Mouse (Mus musculus) heart, embryonic 15.5 days (tissue): ENCODE data around the gene Sf3b6. TPM values are rescaled to one million over a fixed set of nuclear protein-coding genes. Genes with fewer than 3 reads are reported as not detected.

Experiments used
- ATAC-seq: fragments of 200-750 bp; cut with Nextera tagmentation; replicated peaks from 2 replicates; pipeline ENCODE4 v1.8.0; 2017; ENCODE audit warnings: low read depth, moderate TSS enrichment; ENCODE audit not compliant: insufficient number of reproducible peaks, insufficient read depth, low FRiP score
- H3K27ac ChIP-seq: fragments of 300-500 bp; sonication (generic); 2 replicates; pipeline ENCODE4 v1.5.1; 2015; ENCODE audit warnings: mild to moderate bottlenecking, inconsistent platforms
- H3K27me3 ChIP-seq: fragments of 300-500 bp; sonication (generic); 2 replicates; pipeline ENCODE4 v1.6.1; 2015; ENCODE audit warnings: inconsistent platforms
- H3K36me3 ChIP-seq: fragments of 300-500 bp; sonication (generic); 2 replicates; pipeline ENCODE4 v1.6.1; 2015; ENCODE audit warnings: mild to moderate bottlenecking, inconsistent platforms
- H3K4me1 ChIP-seq: fragments of 300-500 bp; sonication (generic); replicated peaks from 2 replicates; pipeline ENCODE4 v1.6.1; 2015; ENCODE audit warnings: inconsistent platforms
- H3K4me2 ChIP-seq: fragments of 300-500 bp; sonication (generic); 2 replicates; pipeline ENCODE4 v1.6.1; 2015; ENCODE audit warnings: inconsistent platforms, mild to moderate bottlenecking, moderate library complexity
- H3K4me3 ChIP-seq: fragments of 300-500 bp; sonication (generic); 2 replicates; pipeline ENCODE4 v1.5.1; 2015; ENCODE audit warnings: mild to moderate bottlenecking, inconsistent platforms
- H3K9ac ChIP-seq: fragments of 300-500 bp; sonication (generic); 2 replicates; pipeline ENCODE4 v1.6.1; 2015; ENCODE audit warnings: mild to moderate bottlenecking, inconsistent platforms
- H3K9me3 ChIP-seq: fragments of 300-500 bp; sonication (generic); replicated peaks from 2 replicates; pipeline ENCODE4 v1.6.1; 2016; ENCODE audit warnings: inconsistent platforms
- WGBS: fragments of 180-500 bp; shearing (Covaris S2); methylation state at CpG from one replicate; pipeline ENCODE4 v1.1.7; 2015; ENCODE audit warnings: mixed read lengths; 5-methylcytosine and 5-hydroxymethylcytosine counted together
- polyA plus RNA-seq: library from polyadenylated mRNA; unstranded; fragments of >200 nt; fragmentation: Nextera tagmentation; extraction: Ambion mirVana; gene quantifications from 2 replicates; pipeline ENCODE4 v1.2.1, GENCODE M21; 2015

Sf3b6 gene
- polyA plus RNA-seq, 1 experiment from 2014 or later = 97.9 TPM

- WGBS = 43% methylated on average over 4 of the region's 4 CpGs
- Histone ChIP-seq H3K9ac (no peak overlapping the region), H3K9me3 (no peaks in the 10 kb centered on the region), H3K4me3 (no peak overlapping the region), H3K4me1 (peaks cover 28% of the 10 kb centered on the region), H3K36me3 (no peaks in the 10 kb centered on the region), H3K27me3 (no peaks in the 10 kb centered on the region), H3K4me2 (no peak overlapping the region), H3K27ac (no peak overlapping the region)
- no peak for ATAC-seq
These were observed 54.9 kb downstream of the Sf3b6 start for GRCm38 (mm10) chr12:4872273-4872672.

GRCm38 (mm10) chr12:4872983-4873477 lies 55.7 kb downstream of the Sf3b6 start:
- no peak overlapping the region for H3K4me3 ChIP-seq
- no peak overlapping the region for H3K27ac ChIP-seq
- no peak overlapping the region; the same call in 1 of the 2 replicates for H3K4me2 ChIP-seq

GRCm38 (mm10) chr12:4873531-4873930 lies 56.2 kb downstream of the Sf3b6 start:
- Histone ChIP-seq H3K4me3 (peak overlapping the region; percentile 46), H3K4me1 (peaks cover 28% of the 10 kb centered on the region), H3K27me3 (no peaks in the 10 kb centered on the region), H3K9me3 (no peaks in the 10 kb centered on the region), H3K36me3 (no peaks in the 10 kb centered on the region), H3K9ac (no peak overlapping the region; the same call in 1 of the 2 replicates), H3K4me2 (peak overlapping the region; percentile 89), H3K27ac (no peak overlapping the region)
- 70% methylated on average over 6 of the region's 6 CpGs for WGBS
- ATAC-seq = no peak

More at GRCm38 (mm10) chr12:4872983-4873477, 55.7 kb downstream of the Sf3b6 start:
- Histone ChIP-seq H3K4me1 (peaks cover 28% of the 10 kb centered on the region), H3K36me3 (no peaks in the 10 kb centered on the region), H3K9me3 (no peaks in the 10 kb centered on the region), H3K9ac (no peak overlapping the region), H3K27me3 (no peaks in the 10 kb centered on the region)
- 58% methylated on average over 5 of the region's 5 CpGs for WGBS
- no peak for ATAC-seq

- WGBS = 5% methylated on average over 24 of the region's 24 CpGs
- peak within 1 kb of the TSS; percentile 89 for H3K4me2 ChIP-seq
- peaks cover 25% of the 10 kb centered on the region for H3K4me1 ChIP-seq
- peak within 1 kb of the TSS; percentile 46 for H3K4me3 ChIP-seq
- peaks cover 7% of the 10 kb centered on the region for H3K36me3 ChIP-seq
- H3K27ac ChIP-seq = no peak within 1 kb of the TSS
- no peaks in the 10 kb centered on the region for H3K9me3 ChIP-seq
- H3K9ac ChIP-seq = peak within 1 kb of the TSS; percentile 49
- peak; percentile 88 for ATAC-seq
- no peaks in the 10 kb centered on the region for H3K27me3 ChIP-seq
These were observed 57.0 kb downstream of the Sf3b6 start, which contains the start of gene Mfsd2b for GRCm38 (mm10) chr12:4874161-4874927. Gene Mfsd2b, minus strand, starts transcription at chr12:4874359.

GRCm38 (mm10) chr12:4875623-4876022 lies 58.3 kb downstream of the Sf3b6 start:
- WGBS = 85% methylated on average over 8 of the region's 8 CpGs
- H3K4me1 ChIP-seq = peaks cover 24% of the 10 kb centered on the region
- H3K9ac ChIP-seq = no peak overlapping the region
- H3K4me2 ChIP-seq = no peak overlapping the region
- H3K27ac ChIP-seq = no peak overlapping the region
- no peaks in the 10 kb centered on the region for H3K9me3 ChIP-seq
- no peak overlapping the region for H3K4me3 ChIP-seq
- peaks cover 13% of the 10 kb centered on the region for H3K36me3 ChIP-seq
- ATAC-seq = no peak
- no peaks in the 10 kb centered on the region for H3K27me3 ChIP-seq

Other genes with a start within 250 kb of the Sf3b6 start
- 33.1 and 35.4 TPM in 2 replicates for gene Itsn2, start 224.9 kb upstream of the Sf3b6 start, polyA plus RNA-seq
- gene Gm3625, start 224.6 kb upstream of the Sf3b6 start, polyA plus RNA-seq = not detected in 2 replicates
- gene Fam228a, start 79.1 kb upstream of the Sf3b6 start, polyA plus RNA-seq = 0.15 and 0.19 TPM in 2 replicates
- 1.9 and 2.0 TPM in 2 replicates for gene Pfn4, start 48.5 kb upstream of the Sf3b6 start, polyA plus RNA-seq
- gene Fam228b, start 48.3 kb upstream of the Sf3b6 start, polyA plus RNA-seq = 2.1 and 3.0 TPM in 2 replicates
- 8.9 and 10.5 TPM in 2 replicates for gene Fkbp1b, start 24.0 kb downstream of the Sf3b6 start, polyA plus RNA-seq
- gene Wdcp, start 25.8 kb downstream of the Sf3b6 start, polyA plus RNA-seq = 15.0 and 15.5 TPM in 2 replicates
- gene Mfsd2b, start 56.8 kb downstream of the Sf3b6 start, polyA plus RNA-seq = 1.4 and 2.2 TPM in 2 replicates
- gene Ubxn2a, start 90.2 kb downstream of the Sf3b6 start, polyA plus RNA-seq = 30.1 and 32.1 TPM in 2 replicates
- gene Atad2b, start 99.8 kb downstream of the Sf3b6 start, polyA plus RNA-seq = 6.0 and 6.9 TPM in 2 replicates